Mouse (Mus musculus) MEL (cell line): ENCODE results near the gene Proser2. TPM values are rescaled to one million over a fixed set of nuclear protein-coding genes. Genes with fewer than 3 reads are reported as not detected.

Source experiments
- DNase-seq: peaks from one replicate; pipeline ENCODE4 v3.0.0; 2011; ENCODE audit warnings: low read depth, low spot score
- H3K27ac ChIP-seq: 2 replicates; pipeline ENCODE4 v1.5.1; 2012; ENCODE audit warnings: low read depth, mild to moderate bottlenecking, control low read depth, low read length, moderate library complexity; ENCODE audit not compliant: control insufficient read depth
- H3K27me3 ChIP-seq, 2 experiments: fragments of 150-350 bp in 1 of 2; sonication (generic) in 1 of 2; 2 replicates each; pipeline ENCODE4 v1.6.1; 2012; ENCODE audit warnings: low read length in 2 of 2, mild to moderate bottlenecking in 2 of 2, improper control_type of control experiment in 1 of 2, moderate library complexity in 1 of 2; ENCODE audit not compliant: insufficient read depth in 2 of 2, control insufficient read depth in 1 of 2
- H3K36me3 ChIP-seq, 2 experiments: 2 replicates each; pipeline ENCODE4 v1.6.1; 2012 to 2014; ENCODE audit warnings: low read length in 2 of 2, improper control_type of control experiment in 1 of 2, inconsistent platforms in 1 of 2, mild to moderate bottlenecking in 1 of 2; ENCODE audit not compliant: insufficient read depth in 2 of 2, control insufficient read depth in 1 of 2
- H3K4me1 ChIP-seq, 2 experiments: fragments of 150-350 bp in 1 of 2; sonication (generic) in 1 of 2; 2 replicates each; pipeline ENCODE4 v1.6.1; 2012; ENCODE audit warnings: low read length in 2 of 2, improper control_type of control experiment in 1 of 2, mild to moderate bottlenecking in 1 of 2; ENCODE audit not compliant: insufficient read depth in 2 of 2, control insufficient read depth in 1 of 2
- H3K4me3 ChIP-seq, 2 experiments: fragments of 150-350 bp in 1 of 2; sonication (generic) in 1 of 2; 2 replicates each; pipeline ENCODE4 v1.5.1; 2012; ENCODE audit warnings: low read depth in 2 of 2, low read length in 2 of 2, mild to moderate bottlenecking in 2 of 2, moderate library complexity in 2 of 2, control low read depth in 1 of 2, improper control_type of control experiment in 1 of 2; ENCODE audit not compliant: control insufficient read depth in 1 of 2, insufficient read depth in 1 of 2
- H3K79me2 ChIP-seq: 2 replicates; pipeline ENCODE4 v1.6.1; 2012; ENCODE audit warnings: mild to moderate bottlenecking, low read length, moderate library complexity; ENCODE audit not compliant: control insufficient read depth, poor library complexity, insufficient read depth
- H3K9ac ChIP-seq: 2 replicates; pipeline ENCODE4 v1.6.1; 2012; ENCODE audit warnings: low read depth, mild to moderate bottlenecking, control low read depth, low read length, moderate library complexity; ENCODE audit not compliant: control insufficient read depth, poor library complexity, severe bottlenecking
- H3K9me3 ChIP-seq: fragments of 150-350 bp; sonication (generic); replicated peaks from 2 replicates; pipeline ENCODE4 v1.6.1; 2012; ENCODE audit warnings: mild to moderate bottlenecking, low read length, improper control_type of control experiment, moderate library complexity; ENCODE audit not compliant: insufficient read depth
- BHLHE40 ChIP-seq: IDR thresholded peaks from 2 replicates; pipeline ENCODE4 v1.6.1; 2012; ENCODE audit warnings: low read depth, mild to moderate bottlenecking, inconsistent platforms, low read length, improper control_type of control experiment, borderline replicate concordance
- CTCF ChIP-seq, 3 experiments: IDR thresholded peaks in 2 of 3; conservative IDR thresholded peaks in 1 of 3; 2 replicates each; pipeline ENCODE4 v1.5.1; 2011 to 2012; ENCODE audit warnings: low read length in 3 of 3, low read depth in 2 of 3, mild to moderate bottlenecking in 2 of 3, improper control_type of control experiment in 1 of 3, inconsistent platforms in 1 of 3, mixed read lengths in 1 of 3, moderate library complexity in 1 of 3; ENCODE audit not compliant: control insufficient read depth in 1 of 3, insufficient read depth in 1 of 3, poor library complexity in 1 of 3, severe bottlenecking in 1 of 3
- ELF1 ChIP-seq: IDR thresholded peaks from 2 replicates; pipeline ENCODE4 v1.6.1; 2014; ENCODE audit warnings: low read depth, mild to moderate bottlenecking, inconsistent platforms, low read length, improper control_type of control experiment, moderate library complexity
- GATA1 ChIP-seq: IDR thresholded peaks from 2 replicates; pipeline ENCODE4 v1.6.1; 2011; ENCODE audit warnings: low read depth, low read length, improper control_type of control experiment
- KAT2A ChIP-seq: conservative IDR thresholded peaks from 2 replicates; pipeline ENCODE4 v1.6.1; 2012; ENCODE audit warnings: low read depth, low read length, improper control_type of control experiment, inconsistent platforms
- MAFK ChIP-seq: IDR thresholded peaks from 2 replicates; pipeline ENCODE4 v1.6.1; 2011; ENCODE audit warnings: low read depth, mild to moderate bottlenecking, low read length, improper control_type of control experiment, borderline replicate concordance
- MAX ChIP-seq: IDR thresholded peaks from 2 replicates; pipeline ENCODE4 v1.6.1; 2011; ENCODE audit warnings: low read length, improper control_type of control experiment
- MXI1 ChIP-seq: IDR thresholded peaks from 2 replicates; pipeline ENCODE4 v1.6.1; 2011; ENCODE audit warnings: mild to moderate bottlenecking, low read depth, low read length, improper control_type of control experiment
- MYC ChIP-seq: IDR thresholded peaks from 2 replicates; pipeline ENCODE4 v1.6.1; 2011; ENCODE audit warnings: low read depth, mild to moderate bottlenecking, low read length, improper control_type of control experiment, moderate library complexity
- NELFE ChIP-seq: IDR thresholded peaks from 2 replicates; pipeline ENCODE4 v1.6.1; 2011; ENCODE audit warnings: low read depth, low read length, improper control_type of control experiment
- NRF1 ChIP-seq: IDR thresholded peaks from 2 replicates; pipeline ENCODE4 v1.6.1; 2014; ENCODE audit warnings: low read depth, mild to moderate bottlenecking, inconsistent platforms, low read length, improper control_type of control experiment, moderate library complexity; ENCODE audit not compliant: poor library complexity, insufficient read depth, severe bottlenecking
- POLR2A ChIP-seq, 2 experiments: IDR thresholded peaks; 2 replicates each; pipeline ENCODE4 v1.6.1; 2011 to 2012; ENCODE audit warnings: low read length in 2 of 2, mild to moderate bottlenecking in 2 of 2, control low read depth in 1 of 2, improper control_type of control experiment in 1 of 2, low read depth in 1 of 2, moderate library complexity in 1 of 2; ENCODE audit not compliant: control insufficient read depth in 1 of 2, insufficient read depth in 1 of 2, poor library complexity in 1 of 2
- POLR2AphosphoS5 ChIP-seq: IDR thresholded peaks from 2 replicates; pipeline ENCODE4 v1.6.1; 2012; ENCODE audit warnings: low read depth, borderline replicate concordance, mild to moderate bottlenecking, inconsistent platforms, low read length, moderate library complexity, mixed read lengths
- RAD21 ChIP-seq: IDR thresholded peaks from 2 replicates; pipeline ENCODE4 v1.6.1; 2011; ENCODE audit warnings: mild to moderate bottlenecking, low read depth, low read length, improper control_type of control experiment
- RCOR1 ChIP-seq: IDR thresholded peaks from 2 replicates; pipeline ENCODE4 v1.6.1; 2012; ENCODE audit warnings: low read depth, mild to moderate bottlenecking, inconsistent platforms, low read length, improper control_type of control experiment
- SMC3 ChIP-seq: IDR thresholded peaks from 2 replicates; pipeline ENCODE4 v1.6.1; 2011; ENCODE audit warnings: low read depth, low read length, improper control_type of control experiment
- TBP ChIP-seq: IDR thresholded peaks from 2 replicates; pipeline ENCODE4 v1.8.0; 2011; ENCODE audit warnings: low read depth, low read length, improper control_type of control experiment
- UBTF ChIP-seq: IDR thresholded peaks from 2 replicates; pipeline ENCODE4 v1.6.1; 2012; ENCODE audit warnings: low read depth, mild to moderate bottlenecking, inconsistent platforms, low read length, improper control_type of control experiment, moderate library complexity, borderline replicate concordance; ENCODE audit not compliant: insufficient read depth
- USF1 ChIP-seq: IDR thresholded peaks from 2 replicates; pipeline ENCODE4 v1.6.1; 2014; ENCODE audit warnings: low read depth, mild to moderate bottlenecking, inconsistent platforms, low read length, improper control_type of control experiment, moderate library complexity
- USF2 ChIP-seq, 2 experiments: IDR thresholded peaks; 2 replicates each; pipeline ENCODE4 v1.6.1; 2011 to 2012; ENCODE audit warnings: improper control_type of control experiment in 2 of 2, low read length in 2 of 2, borderline replicate concordance in 1 of 2, inconsistent platforms in 1 of 2, low read depth in 1 of 2, mild to moderate bottlenecking in 1 of 2; ENCODE audit not compliant: insufficient read depth in 1 of 2
- ZKSCAN1 ChIP-seq: IDR thresholded peaks from 2 replicates; pipeline ENCODE4 v1.6.1; 2012; ENCODE audit warnings: low read depth, mild to moderate bottlenecking, inconsistent platforms, low read length, improper control_type of control experiment, moderate library complexity
- ZMIZ1 ChIP-seq: IDR thresholded peaks from 2 replicates; pipeline ENCODE4 v1.6.1; 2012; ENCODE audit warnings: low read depth, mild to moderate bottlenecking, inconsistent platforms, low read length, improper control_type of control experiment, moderate library complexity
- ZNF384 ChIP-seq: IDR thresholded peaks from 2 replicates; pipeline ENCODE4 v1.6.1; 2012; ENCODE audit warnings: low read depth, mild to moderate bottlenecking, inconsistent platforms, low read length, improper control_type of control experiment
- polyA plus RNA-seq, 2 experiments: library from polyadenylated mRNA; stranded (reverse) in 1 of 2; unstranded in 1 of 2; fragments of >175 nt in 1 of 2; fragments of >200 nt in 1 of 2; gene quantifications; 2 replicates each; pipeline versions ENCODE4 v1.2.1 to v1.2.4; 2012; ENCODE audit warnings: low replicate concordance in 2 of 2, low read depth in 1 of 2; ENCODE audit not compliant: insufficient read length in 2 of 2, insufficient read depth in 1 of 2, missing spikeins in 1 of 2
- total RNA-seq: library from RNA; depleted of rRNA; stranded (reverse); fragments of 300-350 nt; gene quantifications from 2 replicates; pipeline ENCODE4 v1.2.3, GENCODE M21; 2012

Proser2 gene
- total and polyA plus RNA-seq, 3 experiments: not detected

DNA sequence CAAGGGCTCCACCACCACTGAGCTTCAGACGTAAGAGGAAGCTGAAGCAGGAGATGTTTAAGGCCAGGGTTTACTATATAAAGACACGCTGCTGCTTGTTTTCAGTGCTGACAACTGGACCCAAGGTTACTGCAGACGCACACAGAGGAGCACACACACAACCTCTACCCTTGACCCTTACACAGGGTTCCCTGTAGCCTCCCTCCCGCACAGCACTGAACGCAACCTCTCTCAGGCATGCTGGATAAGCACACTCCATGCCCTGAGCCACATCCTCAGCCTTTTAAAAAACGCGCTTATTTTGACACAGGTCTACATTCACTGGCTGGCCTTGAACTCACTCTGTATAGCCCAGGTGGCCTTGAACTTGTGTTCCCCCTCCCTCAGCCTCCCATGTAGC, 7.0 kb downstream of the Proser2 start:
- TF ChIP-seq USF1 (no peak), RAD21 (no peak), POLR2A (IDR thresholded peaks at IDR 0.05; ENCODE audit: control insufficient read depth in 1 of 2, insufficient read depth in 1 of 2, low read depth in 1 of 2, low read length in 2 of 2, poor library complexity in 1 of 2) (no peak), KAT2A (no peak), MAFK (no peak), ELF1 (no peak), POLR2AphosphoS5 (no peak), MYC (no peak), CTCF (IDR thresholded peaks at IDR 0.05 in 2 of 3, conservative IDR thresholded peaks at IDR 0.05 in 1 of 3; ENCODE audit: control insufficient read depth in 1 of 3, insufficient read depth in 1 of 3, low read depth in 2 of 3, low read length in 3 of 3, poor library complexity in 1 of 3, severe bottlenecking in 1 of 3) (no peak), USF2 (IDR thresholded peaks at IDR 0.05; ENCODE audit: borderline replicate concordance in 1 of 2, insufficient read depth in 1 of 2, low read depth in 1 of 2, low read length in 2 of 2) (no peak), SMC3 (no peak)
- no peaks in the 10 kb centered on the region for H3K79me2 ChIP-seq
- no peaks in the 10 kb centered on the region for H3K27me3 ChIP-seq
- peaks cover 0 to 5% of the 10 kb centered on the region in 2 experiments; a peak in 1 of 4 replicates for H3K4me1 ChIP-seq
- no peak overlapping the region for H3K4me3 ChIP-seq
- H3K9me3 ChIP-seq: no peaks in the 10 kb centered on the region
- H3K9ac ChIP-seq: no peak overlapping the region
- no peak overlapping the region for H3K27ac ChIP-seq
- no peak for DNase-seq
- no peaks in the 10 kb centered on the region for H3K36me3 ChIP-seq

DNA sequence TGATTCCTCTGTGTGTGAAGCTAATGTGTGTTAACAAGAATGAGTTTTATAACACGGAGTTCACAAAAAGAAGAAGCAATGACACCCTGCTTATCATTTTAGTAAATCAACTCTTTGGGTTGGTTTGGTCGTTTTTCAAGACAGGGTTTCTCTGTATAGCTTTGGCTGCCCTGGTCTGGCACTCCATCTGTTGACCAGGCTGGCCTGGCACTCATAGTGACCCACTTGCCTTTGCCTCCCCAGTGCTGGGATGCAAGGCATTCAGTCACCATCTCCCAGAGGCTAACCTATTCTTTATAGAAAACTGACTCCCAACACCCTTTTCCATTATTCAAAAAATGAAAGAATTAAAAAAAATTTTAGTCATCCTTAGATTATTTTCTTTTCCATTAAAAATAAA, 8.9 kb downstream of the Proser2 start:
- Histone ChIP-seq H3K4me3 (no peak overlapping the region), H3K9ac (no peak overlapping the region), H3K27ac (no peak overlapping the region), H3K4me1 (peaks cover 0 to 3% of the 10 kb centered on the region in 2 experiments; a peak in 1 of 4 replicates), H3K36me3 (no peaks in the 10 kb centered on the region), H3K27me3 (no peaks in the 10 kb centered on the region)
- no peak for DNase-seq
- TF ChIP-seq NRF1 (no peak), TBP (no peak), ZKSCAN1 (no peak), NELFE (no peak), MAX (no peak), BHLHE40 (no peak), KAT2A (no peak), ZNF384 (no peak), MXI1 (no peak), GATA1 (no peak), POLR2A (IDR thresholded peaks at IDR 0.05; ENCODE audit: control insufficient read depth in 1 of 2, insufficient read depth in 1 of 2, low read depth in 1 of 2, low read length in 2 of 2, poor library complexity in 1 of 2) (no peak), UBTF (no peak), RCOR1 (no peak), SMC3 (no peak), ZMIZ1 (no peak), MYC (no peak)
- TF ChIP-seq, all 39 proteins: peak for 0
- Histone ChIP-seq H3K79me2 (no peaks in the 10 kb centered on the region), H3K9me3 (no peaks in the 10 kb centered on the region)
